Mouse (Mus musculus) gastrocnemius, adult 2 months (tissue): ENCODE results near the gene Ippk. TPM values are rescaled to one million over a fixed set of nuclear protein-coding genes. Genes with fewer than 3 reads are reported as not detected.
A peak's percentile ranks its signal among the peaks of the same experiment; 100 is the strongest.

Experiments used
- DNase-seq: peaks from one replicate; pipeline ENCODE4 v3.0.0; 2022
- H3K27ac ChIP-seq: fragments of 200-600 bp; 2 replicates; pipeline ENCODE4 v1.8.1; 2022; ENCODE audit warnings: mild to moderate bottlenecking
- H3K4me3 ChIP-seq: fragments of 200-600 bp; 2 replicates; pipeline ENCODE4 v1.8.1; 2022; ENCODE audit warnings: mild to moderate bottlenecking, moderate library complexity
- CTCF ChIP-seq: fragments of 200-600 bp; IDR thresholded peaks from 2 replicates; pipeline ENCODE4 v1.8.1; 2022; ENCODE audit warnings: antibody characterized with exemption, mild to moderate bottlenecking, moderate library complexity
- intact Hi-C: fragments of 180-260 bp; cut with DNase I; formaldehyde crosslinking; loops from one replicate; pipeline ENCODE4 v1.15.1; 2025
- total RNA-seq, 2 experiments: library from RNA; stranded (reverse); gene quantifications; 2 replicates each; pipeline ENCODE4 v1.2.3; 2021

The Ippk gene
- total RNA-seq, 2 experiments from 2014 or later = 5.6 to 6.3 TPM

DNA sequence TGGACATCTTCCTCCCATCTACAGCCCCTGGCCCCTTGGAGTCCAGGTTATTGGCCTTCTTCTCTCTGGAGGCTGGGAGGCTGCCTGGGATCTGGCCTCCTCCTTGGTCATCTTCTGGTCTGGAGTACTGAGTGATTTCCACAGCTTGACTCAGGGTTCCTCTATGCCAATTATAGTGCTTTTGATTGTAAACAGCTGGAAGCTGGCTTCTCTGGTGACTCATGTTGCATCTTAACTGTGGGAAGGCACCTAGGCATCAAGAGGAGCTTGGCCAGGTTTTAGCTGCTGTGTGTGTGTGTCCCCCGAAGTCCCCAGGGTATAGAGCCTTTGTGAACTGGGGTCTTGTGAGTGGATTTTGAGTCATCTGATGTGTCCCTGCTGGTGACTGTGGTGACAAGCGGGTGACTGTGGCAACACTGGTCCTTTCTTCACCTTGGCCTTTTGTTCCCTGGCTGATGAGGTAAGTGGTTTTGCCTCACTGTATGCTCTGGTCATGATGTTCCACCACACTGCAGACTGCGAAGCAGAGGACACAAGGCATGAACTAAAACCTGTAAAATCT lies 26.1 kb upstream of the Ippk start:
- intact Hi-C loops = no loop called here
- TF ChIP-seq CTCF = no peak
- no peak overlapping the region for H3K4me3 ChIP-seq

DNA sequence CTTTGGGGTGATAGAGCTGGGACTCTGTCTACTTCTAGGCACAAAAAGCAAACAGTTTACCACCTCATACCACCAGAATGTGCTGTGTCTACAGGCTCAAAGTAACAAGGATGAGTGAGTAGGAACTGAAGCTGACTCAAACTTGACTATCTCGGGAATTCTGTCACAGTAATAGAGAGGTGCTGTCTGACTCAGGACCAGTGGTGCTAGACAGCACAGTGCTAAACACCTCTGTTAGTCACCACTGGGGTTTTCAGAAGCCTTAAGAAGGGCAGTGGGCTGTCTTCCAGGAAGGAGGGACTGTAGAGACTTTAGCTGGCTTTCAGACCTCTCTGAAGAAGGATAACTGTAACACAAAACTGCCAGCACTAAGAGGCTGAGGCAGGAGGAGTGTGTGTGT lies 24.3 kb upstream of the Ippk start:
- TF ChIP-seq CTCF = no peak
- Histone ChIP-seq H3K4me3 (no peak overlapping the region), H3K27ac (no peak overlapping the region)
- intact Hi-C loops = no loop called here
- no peak for DNase-seq

More for the DNA sequence above, 26.1 kb upstream of the Ippk start:
- DNase-seq = no peak
- no peak overlapping the region for H3K27ac ChIP-seq

DNA sequence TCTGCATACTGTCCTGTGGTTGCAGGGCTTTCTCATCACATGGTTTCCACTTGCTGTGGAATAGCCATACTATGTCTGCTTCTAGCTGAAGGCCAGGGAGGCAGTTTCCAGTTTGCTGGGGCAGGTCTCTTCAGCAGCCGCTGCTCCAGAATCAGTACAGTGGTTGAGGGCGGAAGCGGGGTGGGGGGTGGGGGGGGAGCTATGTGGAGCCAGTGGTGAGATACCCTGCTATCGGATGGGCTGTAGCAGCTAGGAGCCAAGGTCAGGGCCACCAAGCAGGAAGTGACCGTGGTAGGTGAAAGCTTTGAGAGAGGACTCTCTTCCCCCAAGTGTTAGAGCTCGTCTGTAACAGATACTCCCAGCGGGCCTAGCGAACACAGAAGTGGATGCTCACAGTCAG lies 22.9 kb upstream of the Ippk start:
- DNase-seq = no peak
- intact Hi-C loops = no loop called here
- no peak for TF ChIP-seq CTCF
- Histone ChIP-seq H3K4me3 (no peak overlapping the region), H3K27ac (no peak overlapping the region)

DNA sequence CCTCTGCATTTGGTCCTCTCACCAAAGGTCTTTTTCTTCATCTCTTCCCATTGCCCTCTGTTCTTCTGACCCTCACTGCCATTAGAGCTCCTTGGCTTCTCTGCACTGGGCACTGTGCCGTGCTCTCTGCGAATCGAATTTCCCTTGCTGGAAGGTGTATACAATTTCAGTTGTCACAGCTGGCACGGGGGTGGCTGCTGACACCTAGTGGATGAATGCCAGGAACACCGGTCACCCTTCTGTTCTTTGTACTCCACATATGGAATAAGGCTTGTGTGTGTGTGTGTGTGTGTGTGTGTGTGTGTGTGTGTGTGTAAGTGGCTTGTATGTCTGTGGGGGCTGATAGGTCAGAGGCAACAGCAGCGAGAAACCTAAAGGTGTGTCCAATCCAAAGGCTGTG lies 20.9 kb upstream of the Ippk start:
- H3K4me3 ChIP-seq = no peak overlapping the region
- H3K27ac ChIP-seq = peak overlapping the region; percentile 8; the same call in 1 of the 2 replicates
- intact Hi-C loops = no loop called here
- TF ChIP-seq CTCF = peak; percentile 14; the same call in 1 of the 2 replicates
- DNase-seq = peak; percentile 86

DNA sequence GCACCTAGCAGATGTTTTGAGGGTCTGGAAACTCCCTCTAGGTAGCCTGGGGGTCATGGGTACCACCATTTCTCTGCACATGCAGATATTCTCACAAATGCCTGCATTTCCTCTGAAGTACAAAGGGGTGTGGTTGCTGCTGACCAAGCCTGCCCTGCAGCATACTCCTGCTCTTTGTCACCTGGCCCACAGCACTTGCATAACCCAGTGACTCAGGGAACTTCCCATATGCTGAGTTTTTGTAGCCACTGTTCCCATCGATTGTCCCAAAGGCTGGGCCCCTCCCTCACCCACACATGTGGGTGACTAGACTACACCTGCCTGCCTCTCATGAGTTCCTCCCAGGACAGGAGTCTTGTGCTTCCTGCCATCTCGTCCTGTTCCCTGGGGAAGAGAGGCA lies 18.4 kb upstream of the Ippk start:
- TF ChIP-seq CTCF = no peak

DNA sequence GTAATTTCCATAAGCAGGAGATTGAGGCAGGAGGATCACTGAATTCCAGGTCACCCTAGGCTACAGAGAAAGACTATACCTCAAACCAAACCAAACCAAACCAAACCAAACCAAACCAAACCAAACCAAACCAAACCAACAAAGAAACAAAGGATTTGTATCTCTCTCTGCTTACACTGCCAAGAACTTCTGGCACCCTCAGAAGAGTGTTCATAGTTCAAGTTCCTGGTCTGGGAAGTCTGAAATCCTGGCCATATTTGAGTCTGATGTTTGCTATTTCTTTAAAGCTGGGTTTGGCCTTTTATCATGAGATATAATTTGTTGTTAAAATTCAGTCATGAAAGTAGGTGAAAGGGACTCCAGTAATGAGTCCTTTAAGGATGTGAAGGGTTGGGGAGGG lies 13.3 kb upstream of the Ippk start:
- no peak for TF ChIP-seq CTCF
- intact Hi-C loops = no loop called here
- no peak for DNase-seq
- H3K27ac ChIP-seq = no peak overlapping the region
- H3K4me3 ChIP-seq = no peak overlapping the region

More for the DNA sequence above, 18.4 kb upstream of the Ippk start:
- Histone ChIP-seq H3K27ac (no peak overlapping the region), H3K4me3 (no peak overlapping the region)
- intact Hi-C loops = no loop called here
- no peak for DNase-seq

DNA sequence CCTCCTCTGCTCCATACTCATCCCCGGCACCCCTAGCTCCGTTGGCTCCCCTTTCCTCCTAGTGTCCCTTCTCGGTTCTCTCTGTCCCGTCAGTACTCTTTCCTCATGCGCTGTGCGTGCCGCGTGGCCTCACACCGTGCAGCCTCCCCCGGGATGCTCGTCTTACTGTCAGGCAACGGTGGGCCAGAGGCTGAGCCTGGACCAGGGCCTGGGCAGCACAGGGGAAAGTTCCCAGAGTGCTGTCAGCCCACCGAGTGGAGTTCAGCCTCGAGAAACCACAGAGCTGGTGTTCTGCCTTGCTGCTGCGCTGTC lies 513 bp downstream of the Ippk start:
- TF ChIP-seq CTCF = no peak
- peak overlapping the region; percentile 96 for H3K27ac ChIP-seq
- peak overlapping the region; percentile 83 for H3K4me3 ChIP-seq
- no peak for DNase-seq
- intact Hi-C loops = no loop called here

DNA sequence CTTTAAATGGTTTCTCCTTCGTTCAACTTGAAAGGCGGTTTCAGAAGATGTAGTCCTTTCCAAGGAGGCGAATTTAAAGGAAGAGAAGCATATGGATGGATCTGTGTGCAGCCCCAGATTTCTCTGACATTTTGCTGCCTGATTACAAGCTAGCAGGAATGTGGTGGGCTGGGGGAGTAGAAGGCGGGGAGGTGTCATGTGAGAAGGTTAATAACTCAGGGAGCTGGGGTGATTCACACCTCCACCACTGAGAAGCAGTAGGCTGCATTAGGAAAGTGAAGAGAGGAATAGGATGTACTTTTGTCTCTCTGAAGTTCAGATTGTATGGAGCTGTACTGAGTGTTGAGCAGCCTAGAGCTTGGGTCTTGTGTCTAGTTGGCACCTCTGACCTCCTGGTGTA lies 910 bp downstream of the Ippk start:
- H3K27ac ChIP-seq = peak overlapping the region; percentile 96
- DNase-seq = no peak
- no peak for TF ChIP-seq CTCF
- peak overlapping the region; percentile 83 for H3K4me3 ChIP-seq
- intact Hi-C loops = no loop called here

DNA sequence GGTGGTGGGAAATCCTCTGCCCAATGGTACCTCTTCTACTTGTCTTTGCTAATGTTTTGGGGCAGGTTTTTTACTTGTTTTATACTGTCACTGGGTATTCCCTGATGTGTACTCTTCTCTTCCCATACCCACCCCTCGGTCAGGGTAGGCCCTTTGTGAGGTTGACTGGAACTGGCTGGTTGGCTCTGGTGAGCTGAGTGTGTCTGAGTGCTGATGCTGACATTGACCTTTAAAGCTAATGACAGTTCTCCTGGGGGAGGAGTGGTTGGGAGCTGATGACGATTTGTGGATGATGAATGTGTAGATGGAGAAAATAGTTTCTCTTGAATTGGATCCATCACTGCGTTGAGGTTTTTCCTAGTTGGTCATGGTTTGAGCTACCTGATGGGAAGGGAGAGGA lies 5.7 kb downstream of the Ippk start:
- TF ChIP-seq CTCF = no peak
- H3K27ac ChIP-seq = peak overlapping the region; percentile 56; the same call in 1 of the 2 replicates
- no peak overlapping the region for H3K4me3 ChIP-seq
- intact Hi-C loops = no loop called here
- no peak for DNase-seq

DNA sequence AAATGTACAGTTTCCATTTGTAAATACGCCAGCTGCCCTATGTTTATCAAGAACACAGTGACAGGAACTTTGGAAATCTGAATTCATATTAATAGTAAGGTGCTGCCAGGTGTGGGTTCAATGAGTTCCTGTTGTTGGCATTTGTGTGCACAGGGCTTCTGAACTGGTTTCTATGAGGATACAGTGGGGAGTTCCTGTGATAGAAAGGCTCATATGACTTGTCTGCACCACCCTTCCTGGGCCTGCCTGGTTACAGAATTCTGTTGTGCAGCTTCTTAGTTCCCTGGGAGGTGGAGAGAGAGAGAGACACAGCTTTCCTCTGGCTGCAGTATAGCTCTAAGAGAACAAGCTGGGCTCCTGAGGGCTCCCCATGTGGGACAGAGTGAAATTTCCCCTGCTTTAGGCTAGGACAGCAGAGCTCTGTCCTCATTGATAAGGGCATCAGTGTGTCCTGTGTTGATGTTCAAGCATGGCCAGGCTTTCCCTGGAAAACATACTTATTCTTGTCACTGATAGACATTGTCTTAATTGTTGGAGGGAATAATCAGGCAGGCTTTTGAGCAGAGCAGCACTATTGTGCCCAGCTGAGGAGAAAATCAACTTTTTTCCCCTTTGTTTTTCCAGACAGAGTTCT lies 7.1 kb downstream of the Ippk start:
- TF ChIP-seq CTCF = no peak
- H3K27ac ChIP-seq = peak overlapping the region; percentile 71
- intact Hi-C loops = no loop called here
- H3K4me3 ChIP-seq = no peak overlapping the region
- DNase-seq = no peak

DNA sequence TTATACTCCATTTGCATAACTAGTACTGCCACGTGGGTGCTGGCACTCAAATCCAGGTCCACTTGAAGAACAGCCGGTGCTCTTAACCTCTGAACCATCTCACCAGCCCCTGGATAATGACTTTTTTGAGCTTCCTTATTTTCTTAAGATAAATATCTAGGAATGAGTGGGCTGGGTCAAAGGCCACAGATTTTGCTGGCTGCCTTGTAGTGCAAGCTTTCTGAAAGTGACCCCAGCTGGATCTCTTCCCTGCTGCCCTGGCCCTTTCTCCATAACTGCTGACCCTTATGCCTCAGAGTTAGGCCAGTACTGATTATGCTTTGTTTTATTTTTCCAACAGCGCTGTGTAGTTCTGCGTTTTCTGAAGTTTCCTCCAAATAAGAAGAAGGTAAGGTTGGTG lies 9.5 kb downstream of the Ippk start:
- TF ChIP-seq CTCF = no peak
- DNase-seq = no peak
- no peak overlapping the region for H3K4me3 ChIP-seq
- intact Hi-C loops = no loop called here
- no peak overlapping the region for H3K27ac ChIP-seq

DNA sequence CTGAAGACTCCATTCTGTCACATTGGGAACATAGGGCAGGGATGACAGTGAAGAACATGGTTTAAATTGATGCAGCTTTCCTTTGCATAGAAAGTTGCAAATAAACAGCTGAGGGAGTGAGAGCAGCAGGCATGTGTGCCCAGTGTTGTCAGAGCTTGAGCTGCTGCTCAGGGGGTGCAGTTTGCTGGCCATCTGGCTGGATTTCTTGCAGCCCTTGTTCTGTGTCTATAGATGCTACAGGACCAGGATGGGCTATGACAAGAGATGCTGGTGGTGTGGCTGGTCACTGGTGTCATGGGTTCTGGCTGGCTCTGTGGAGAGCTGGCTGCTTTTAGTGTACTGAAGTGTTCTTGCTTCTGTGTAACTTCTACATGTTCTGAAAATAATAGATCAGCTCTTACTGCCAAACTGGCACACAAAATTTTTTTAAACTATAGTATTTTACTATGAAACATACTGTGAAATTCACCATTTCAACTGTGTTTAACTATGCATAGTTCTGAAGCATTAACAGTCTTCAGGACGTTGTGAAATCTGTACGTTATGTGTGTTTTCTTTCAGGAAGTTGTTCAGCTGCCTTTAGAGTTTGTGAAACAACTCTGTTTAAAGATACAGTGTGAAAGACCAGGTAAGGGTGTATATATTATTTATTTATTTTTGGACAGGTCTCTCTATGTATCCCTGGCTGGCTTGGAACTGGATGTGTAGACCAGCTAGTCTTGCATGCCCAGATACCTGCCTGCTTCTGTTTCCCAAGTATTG lies 12.4 kb downstream of the Ippk start:
- intact Hi-C loops = no loop called here
- DNase-seq = no peak
- no peak overlapping the region for H3K4me3 ChIP-seq
- no peak for TF ChIP-seq CTCF
- H3K27ac ChIP-seq = no peak overlapping the region

DNA sequence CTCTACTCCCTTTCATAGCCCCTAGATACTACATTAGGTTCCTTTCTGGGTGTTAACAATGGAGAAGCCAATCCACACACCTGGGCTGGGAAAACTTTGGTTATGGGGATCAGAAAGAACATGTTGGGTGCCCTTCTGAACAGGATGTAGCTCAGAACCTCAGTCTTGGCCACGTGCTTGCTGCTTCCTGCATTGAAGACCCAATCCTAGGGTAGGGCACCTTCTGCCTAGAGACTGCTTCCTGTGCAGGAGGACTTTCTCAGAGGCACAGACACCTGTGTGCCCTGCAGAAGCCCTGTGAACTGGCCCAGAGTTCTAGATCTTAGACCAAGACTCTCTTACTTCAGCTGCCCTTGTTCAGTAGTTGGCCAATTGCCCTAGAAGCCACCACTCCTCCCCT lies 14.7 kb downstream of the Ippk start:
- intact Hi-C loops = no loop called here
- Histone ChIP-seq H3K27ac (no peak overlapping the region), H3K4me3 (no peak overlapping the region)
- DNase-seq = no peak
- TF ChIP-seq CTCF = no peak

DNA sequence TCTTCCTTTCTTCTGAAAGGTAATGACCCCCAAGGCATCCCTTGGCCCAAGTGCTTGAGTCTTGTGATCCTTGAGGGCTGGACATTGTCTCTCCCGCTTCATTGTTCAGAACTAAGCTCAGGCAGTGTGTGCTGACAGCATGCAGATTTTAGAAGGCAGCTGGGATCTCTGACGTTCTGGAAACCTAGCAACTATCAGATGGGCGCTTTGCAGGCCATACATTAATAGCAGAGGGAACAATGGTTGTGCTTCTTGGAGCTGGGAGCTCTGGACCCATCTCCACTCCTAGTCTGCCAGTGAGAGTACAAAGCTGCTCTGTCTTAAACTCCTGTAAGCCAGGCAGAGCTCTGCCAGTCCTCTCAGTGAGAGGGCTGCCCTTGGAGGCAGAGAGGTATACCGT lies 15.1 kb downstream of the Ippk start:
- DNase-seq = no peak
- intact Hi-C loops = no loop called here
- no peak overlapping the region for H3K27ac ChIP-seq
- TF ChIP-seq CTCF = no peak
- no peak overlapping the region for H3K4me3 ChIP-seq
